Mouse (Mus musculus): ENCODE data around the gene Kcnk10. TPM values are rescaled to one million over a fixed set of nuclear protein-coding genes. Genes with fewer than 3 reads are reported as not detected.

Kcnk10 gene
- polyA plus RNA-seq, 1 experiment = not detected

DNA sequence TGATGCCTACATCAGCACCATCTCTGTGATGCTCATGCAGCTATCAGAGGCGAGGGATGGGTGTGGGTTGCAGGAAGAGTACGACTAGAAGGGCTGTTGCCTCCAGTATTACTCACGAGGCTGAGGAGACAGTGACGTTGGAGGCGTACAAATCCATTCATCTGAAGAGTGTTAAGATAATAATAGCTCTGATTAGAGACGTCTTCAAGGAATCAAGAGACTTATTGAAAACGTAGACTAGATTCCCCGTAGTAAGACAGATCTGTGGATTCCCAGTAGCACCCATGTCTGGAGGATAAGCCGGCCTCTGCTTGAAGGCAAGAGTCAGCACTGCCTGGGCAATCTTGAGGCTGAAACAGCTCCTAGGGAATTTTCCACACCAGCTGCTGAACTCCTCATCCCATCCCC, 42.6 kb downstream of the Kcnk10 start:
- H3K36me3 ChIP-seq (ENCODE audit: control insufficient read depth, insufficient read depth, low read length, poor library complexity, severe bottlenecking) = no peaks in the 10 kb centered on the region
- H3K27ac ChIP-seq (ENCODE audit: insufficient read depth, low read length) = no peak overlapping the region
- H3K9ac ChIP-seq (ENCODE audit: low read depth, poor library complexity, severe bottlenecking) = no peak overlapping the region
- no peak overlapping the region for H3K4me3 ChIP-seq (ENCODE audit: low read depth, low read length)
- no peaks in the 10 kb centered on the region for H3K27me3 ChIP-seq (ENCODE audit: control insufficient read depth, insufficient read depth, low read length, poor library complexity, severe bottlenecking)
- TF ChIP-seq EP300 (IDR thresholded peaks at IDR 0.05; ENCODE audit: insufficient read depth, low read depth, low read length) = no peak
- no peak for TF ChIP-seq CTCF (IDR thresholded peaks at IDR 0.05; ENCODE audit: low read depth, low read length)
- TF ChIP-seq POLR2A (IDR thresholded peaks at IDR 0.05; ENCODE audit: insufficient read depth, low read length) = no peak
- no peaks in the 10 kb centered on the region for H3K4me1 ChIP-seq (ENCODE audit: control insufficient read depth, insufficient read depth, low read length)
- no peaks in the 10 kb centered on the region for H3K9me3 ChIP-seq (replicated peaks; ENCODE audit: control insufficient read depth, insufficient read depth, low read length, poor library complexity, severe bottlenecking)

DNA sequence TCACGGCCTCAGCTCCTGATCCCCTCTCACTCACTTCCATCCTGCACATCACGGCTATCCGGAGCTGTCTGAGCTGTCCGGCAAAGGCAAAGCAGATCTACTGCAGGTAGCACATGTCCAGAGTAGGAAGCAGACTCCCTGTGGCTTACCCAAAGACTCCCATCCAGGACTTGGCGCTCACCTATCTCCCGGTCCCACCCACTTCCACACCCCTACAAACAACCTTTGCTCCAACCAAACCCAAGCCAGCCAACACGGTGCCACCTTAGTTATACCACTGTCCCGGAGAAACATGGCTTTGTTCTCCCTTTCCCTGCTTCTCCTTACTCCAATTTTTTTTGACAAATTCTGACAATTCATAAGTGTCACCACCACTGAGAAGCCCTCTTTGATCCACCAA, 49.5 kb downstream of the Kcnk10 start:
- Histone ChIP-seq H3K4me3 (ENCODE audit: low read depth, low read length) (no peak overlapping the region), H3K27me3 (ENCODE audit: control insufficient read depth, insufficient read depth, low read length, poor library complexity, severe bottlenecking) (no peaks in the 10 kb centered on the region), H3K9ac (ENCODE audit: low read depth, poor library complexity, severe bottlenecking) (no peak overlapping the region), H3K9me3 (replicated peaks; ENCODE audit: control insufficient read depth, insufficient read depth, low read length, poor library complexity, severe bottlenecking) (no peaks in the 10 kb centered on the region), H3K36me3 (ENCODE audit: control insufficient read depth, insufficient read depth, low read length, poor library complexity, severe bottlenecking) (no peaks in the 10 kb centered on the region), H3K4me1 (ENCODE audit: control insufficient read depth, insufficient read depth, low read length) (no peaks in the 10 kb centered on the region), H3K27ac (ENCODE audit: insufficient read depth, low read length) (no peak overlapping the region)
- TF ChIP-seq CTCF (IDR thresholded peaks at IDR 0.05; ENCODE audit: low read depth, low read length) (no peak), POLR2A (IDR thresholded peaks at IDR 0.05; ENCODE audit: insufficient read depth, low read length) (no peak), EP300 (IDR thresholded peaks at IDR 0.05; ENCODE audit: insufficient read depth, low read depth, low read length) (no peak)

DNA sequence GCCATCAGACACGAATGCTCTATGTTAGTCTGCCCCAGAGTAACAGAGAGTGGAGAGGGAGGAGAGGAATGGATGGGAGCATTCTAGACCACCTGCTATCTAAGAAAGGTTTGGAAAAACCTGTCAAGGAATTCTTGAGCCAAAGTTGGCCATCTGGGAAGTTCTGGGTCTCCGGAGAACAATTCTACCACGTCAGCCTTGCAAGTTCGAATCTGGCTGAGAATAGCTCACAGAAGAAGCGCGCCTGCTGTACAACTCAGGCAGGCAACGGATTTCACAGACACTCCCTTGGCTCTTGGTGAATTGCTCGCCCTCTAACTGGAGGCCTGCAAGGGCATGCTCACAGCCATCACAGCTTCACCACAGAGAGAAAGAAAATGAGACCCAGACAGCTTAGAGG, 52.7 kb downstream of the Kcnk10 start:
- no peaks in the 10 kb centered on the region; the same call in 1 of the 2 replicates for H3K27me3 ChIP-seq (ENCODE audit: control insufficient read depth, insufficient read depth, low read length, poor library complexity, severe bottlenecking)
- H3K27ac ChIP-seq (ENCODE audit: insufficient read depth, low read length) = no peak overlapping the region
- H3K4me3 ChIP-seq (ENCODE audit: low read depth, low read length) = no peak overlapping the region
- no peak for TF ChIP-seq POLR2A (IDR thresholded peaks at IDR 0.05; ENCODE audit: insufficient read depth, low read length)
- TF ChIP-seq EP300 (IDR thresholded peaks at IDR 0.05; ENCODE audit: insufficient read depth, low read depth, low read length) = no peak
- TF ChIP-seq CTCF (IDR thresholded peaks at IDR 0.05; ENCODE audit: low read depth, low read length) = no peak
- H3K4me1 ChIP-seq (ENCODE audit: control insufficient read depth, insufficient read depth, low read length) = no peaks in the 10 kb centered on the region
- H3K36me3 ChIP-seq (ENCODE audit: control insufficient read depth, insufficient read depth, low read length, poor library complexity, severe bottlenecking) = no peaks in the 10 kb centered on the region
- no peaks in the 10 kb centered on the region for H3K9me3 ChIP-seq (replicated peaks; ENCODE audit: control insufficient read depth, insufficient read depth, low read length, poor library complexity, severe bottlenecking)
- H3K9ac ChIP-seq (ENCODE audit: low read depth, poor library complexity, severe bottlenecking) = no peak overlapping the region

DNA sequence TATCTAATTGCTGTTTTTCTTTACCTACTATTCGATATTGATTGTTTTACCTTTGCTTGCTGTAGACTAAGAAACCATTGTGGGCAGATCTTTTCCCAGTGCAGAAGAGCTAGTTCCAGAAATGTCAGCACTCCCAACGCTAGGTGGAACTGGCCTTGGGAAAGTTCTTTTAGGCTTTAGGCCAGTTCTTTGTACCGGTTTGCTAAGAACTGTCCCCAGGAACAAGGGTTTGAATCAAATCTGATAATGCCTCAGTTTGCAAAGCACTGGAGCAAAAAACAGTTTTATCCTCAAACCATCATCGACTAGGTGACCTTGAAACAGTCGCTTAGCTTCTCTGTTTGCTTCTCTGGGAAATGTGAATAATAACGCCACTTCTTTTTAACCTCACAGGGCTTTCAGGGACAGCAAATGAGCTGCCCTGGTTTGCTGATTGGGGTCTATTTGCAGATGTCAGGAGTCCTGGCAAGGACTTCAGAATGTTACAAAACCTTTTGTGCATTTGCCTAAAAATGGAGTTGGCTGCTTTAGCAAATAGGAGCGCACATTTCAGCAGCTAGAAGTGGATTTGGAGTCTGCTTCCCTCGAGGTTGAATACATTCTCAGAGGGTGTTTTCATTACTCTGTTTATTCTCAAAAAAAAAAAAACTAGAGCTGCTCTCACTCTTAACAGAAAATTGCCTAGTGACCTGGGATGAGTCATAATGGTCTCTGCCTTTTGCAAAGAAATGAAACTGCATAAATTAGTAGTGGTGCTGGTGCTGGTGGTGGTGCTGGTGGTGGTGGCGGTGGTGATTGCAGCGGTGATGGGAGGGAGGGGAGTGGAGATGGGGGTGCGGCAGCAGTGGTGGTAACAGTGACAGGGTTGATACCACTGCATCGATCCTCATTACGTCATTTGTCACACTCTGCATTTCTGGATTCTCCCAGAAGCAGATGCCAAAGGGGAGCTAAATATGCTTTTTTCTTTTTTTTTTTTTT, 53.5 kb downstream of the Kcnk10 start:
- Histone ChIP-seq H3K9me3 (replicated peaks; ENCODE audit: control insufficient read depth, insufficient read depth, low read length, poor library complexity, severe bottlenecking) (no peaks in the 10 kb centered on the region), H3K27ac (ENCODE audit: insufficient read depth, low read length) (no peak overlapping the region), H3K27me3 (ENCODE audit: control insufficient read depth, insufficient read depth, low read length, poor library complexity, severe bottlenecking) (no peaks in the 10 kb centered on the region; the same call in 1 of the 2 replicates), H3K4me1 (ENCODE audit: control insufficient read depth, insufficient read depth, low read length) (no peaks in the 10 kb centered on the region), H3K9ac (ENCODE audit: low read depth, poor library complexity, severe bottlenecking) (no peak overlapping the region), H3K4me3 (ENCODE audit: low read depth, low read length) (no peak overlapping the region), H3K36me3 (ENCODE audit: control insufficient read depth, insufficient read depth, low read length, poor library complexity, severe bottlenecking) (no peaks in the 10 kb centered on the region)
- TF ChIP-seq CTCF (IDR thresholded peaks at IDR 0.05; ENCODE audit: low read depth, low read length) (no peak), EP300 (IDR thresholded peaks at IDR 0.05; ENCODE audit: insufficient read depth, low read depth, low read length) (no peak)

DNA sequence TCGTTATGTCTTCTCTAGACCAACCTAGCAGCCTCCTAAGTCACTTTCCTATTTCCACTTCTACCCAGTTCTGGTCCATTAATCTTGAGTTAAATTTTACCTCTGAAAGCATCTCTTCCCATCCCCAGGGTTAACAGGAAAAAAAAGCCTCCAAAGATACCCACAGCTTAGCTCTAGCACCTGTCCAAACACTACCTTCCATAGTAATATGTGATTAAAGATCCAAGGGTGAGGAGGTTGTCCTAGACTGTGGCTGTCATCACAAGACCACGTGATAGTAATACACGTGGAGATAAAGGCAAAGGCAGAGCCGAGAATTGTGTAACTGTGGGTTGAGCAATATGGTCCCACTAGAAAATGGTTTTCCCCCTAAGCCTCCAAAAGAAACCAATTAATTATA, 56.8 kb downstream of the Kcnk10 start:
- TF ChIP-seq EP300 (IDR thresholded peaks at IDR 0.05; ENCODE audit: insufficient read depth, low read depth, low read length) (no peak), CTCF (IDR thresholded peaks at IDR 0.05; ENCODE audit: low read depth, low read length) (no peak), POLR2A (IDR thresholded peaks at IDR 0.05; ENCODE audit: insufficient read depth, low read length) (no peak)
- no peaks in the 10 kb centered on the region for H3K9me3 ChIP-seq (replicated peaks; ENCODE audit: control insufficient read depth, insufficient read depth, low read length, poor library complexity, severe bottlenecking)
- no peak overlapping the region for H3K27ac ChIP-seq (ENCODE audit: insufficient read depth, low read length)
- no peak overlapping the region for H3K4me3 ChIP-seq (ENCODE audit: low read depth, low read length)
- H3K36me3 ChIP-seq (ENCODE audit: control insufficient read depth, insufficient read depth, low read length, poor library complexity, severe bottlenecking) = no peaks in the 10 kb centered on the region
- H3K4me1 ChIP-seq (ENCODE audit: control insufficient read depth, insufficient read depth, low read length) = no peaks in the 10 kb centered on the region
- no peaks in the 10 kb centered on the region; the same call in 1 of the 2 replicates for H3K27me3 ChIP-seq (ENCODE audit: control insufficient read depth, insufficient read depth, low read length, poor library complexity, severe bottlenecking)
- no peak overlapping the region for H3K9ac ChIP-seq (ENCODE audit: low read depth, poor library complexity, severe bottlenecking)

DNA sequence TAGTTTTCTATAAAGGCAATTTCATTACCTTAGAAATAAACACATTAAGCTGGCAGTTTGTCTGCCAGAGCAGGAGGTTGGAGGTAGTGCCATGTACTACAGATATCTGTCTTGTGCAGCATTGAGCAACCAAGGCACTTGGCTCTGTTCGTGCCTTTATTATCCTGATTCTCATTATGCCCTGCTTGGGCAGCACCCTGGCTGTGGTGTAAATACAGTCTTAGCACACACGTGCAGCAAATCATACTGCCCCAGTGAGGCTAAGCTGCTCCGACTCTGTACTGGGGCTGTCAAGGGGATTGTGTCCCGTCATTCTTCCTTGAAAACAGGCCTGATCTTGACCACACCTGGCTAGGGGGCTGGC, 57.6 kb downstream of the Kcnk10 start:
- H3K9me3 ChIP-seq (replicated peaks; ENCODE audit: control insufficient read depth, insufficient read depth, low read length, poor library complexity, severe bottlenecking) = no peaks in the 10 kb centered on the region
- no peak overlapping the region for H3K27ac ChIP-seq (ENCODE audit: insufficient read depth, low read length)
- H3K27me3 ChIP-seq (ENCODE audit: control insufficient read depth, insufficient read depth, low read length, poor library complexity, severe bottlenecking) = no peaks in the 10 kb centered on the region; the same call in 1 of the 2 replicates
- no peaks in the 10 kb centered on the region for H3K4me1 ChIP-seq (ENCODE audit: control insufficient read depth, insufficient read depth, low read length)
- H3K4me3 ChIP-seq (ENCODE audit: low read depth, low read length) = no peak overlapping the region
- no peak for TF ChIP-seq EP300 (IDR thresholded peaks at IDR 0.05; ENCODE audit: insufficient read depth, low read depth, low read length)
- no peak for TF ChIP-seq POLR2A (IDR thresholded peaks at IDR 0.05; ENCODE audit: insufficient read depth, low read length)
- TF ChIP-seq CTCF (IDR thresholded peaks at IDR 0.05; ENCODE audit: low read depth, low read length) = no peak
- no peaks in the 10 kb centered on the region for H3K36me3 ChIP-seq (ENCODE audit: control insufficient read depth, insufficient read depth, low read length, poor library complexity, severe bottlenecking)
- H3K9ac ChIP-seq (ENCODE audit: low read depth, poor library complexity, severe bottlenecking) = no peak overlapping the region
